Mouse (Mus musculus) stomach, embryonic 16.5 days (tissue): Measurements from ENCODE around the gene Mrpl48. TPM values are rescaled to one million over a fixed set of nuclear protein-coding genes. Genes with fewer than 3 reads are reported as not detected.

Source experiments
- ATAC-seq: fragments of 200-750 bp; cut with Nextera tagmentation; 2 replicates; pipeline ENCODE4 v1.8.0; 2017; ENCODE audit warnings: moderate number of reproducible peaks, moderate TSS enrichment; ENCODE audit not compliant: insufficient read depth, low FRiP score
- H3K27ac ChIP-seq: fragments of 300-500 bp; sonication (generic); 2 replicates; pipeline ENCODE4 v1.5.1; 2014; ENCODE audit warnings: low read length
- H3K27me3 ChIP-seq: fragments of 300-500 bp; sonication (generic); 2 replicates; pipeline ENCODE4 v1.6.1; 2014; ENCODE audit warnings: low read length, control low read depth, mixed read lengths; ENCODE audit not compliant: control insufficient read depth, insufficient read depth
- H3K36me3 ChIP-seq: fragments of 300-500 bp; sonication (generic); 2 replicates; pipeline ENCODE4 v1.6.1; 2014; ENCODE audit warnings: low read length; ENCODE audit not compliant: control insufficient read depth, insufficient read depth
- H3K4me1 ChIP-seq: fragments of 300-500 bp; sonication (generic); 2 replicates; pipeline ENCODE4 v1.6.1; 2014; ENCODE audit warnings: low read length, control low read depth, mixed read lengths; ENCODE audit not compliant: control insufficient read depth, insufficient read depth
- H3K4me2 ChIP-seq: fragments of 300-500 bp; sonication (generic); 2 replicates; pipeline ENCODE4 v1.6.1; 2014; ENCODE audit warnings: low read depth, low read length, mixed read lengths
- H3K4me3 ChIP-seq: fragments of 300-500 bp; sonication (generic); replicated peaks from 2 replicates; pipeline ENCODE4 v1.5.1; 2014; ENCODE audit warnings: mild to moderate bottlenecking, low read length
- H3K9ac ChIP-seq: fragments of 300-500 bp; sonication (generic); 2 replicates; pipeline ENCODE4 v1.6.1; 2014; ENCODE audit warnings: low read length
- H3K9me3 ChIP-seq: fragments of 300-500 bp; sonication (generic); replicated peaks from 2 replicates; pipeline ENCODE4 v1.6.1; 2016; ENCODE audit warnings: low read length, control low read depth; ENCODE audit not compliant: control insufficient read depth
- WGBS: fragments of 180-500 bp; shearing (Covaris S2); extraction: QIAGEN DNeasy Blood & Tissue Kit; methylation state at CpG from one replicate; pipeline ENCODE4 v1.1.7; 2014; 5-methylcytosine and 5-hydroxymethylcytosine counted together
- polyA plus RNA-seq: library from polyadenylated mRNA; unstranded; fragments of >200 nt; fragmentation: Nextera tagmentation; extraction: Ambion mirVana; gene quantifications from 2 replicates; pipeline ENCODE4 v1.2.1, GENCODE M21; 2015

The Mrpl48 gene
- polyA plus RNA-seq, 1 experiment from 2014 or later, result 76.9 TPM

- Histone ChIP-seq H3K4me1 (peaks cover 3% of the 10 kb centered on the region; the same call in 1 of the 2 replicates), H3K36me3 (no peaks in the 10 kb centered on the region)
- WGBS, result 49% methylated on average over 5 of the region's 5 CpGs
Observed at GRCm38 (mm10) chr7:100550338-100551007, 57.6 kb downstream of the Mrpl48 start.

GRCm38 (mm10) chr7:100549796-100550195, 58.3 kb downstream of the Mrpl48 start:
- no peak overlapping the region for H3K9ac ChIP-seq
- 88% methylated on average over 3 of the region's 3 CpGs for whole genome bisulfite sequencing
- no peaks in the 10 kb centered on the region for H3K9me3 ChIP-seq
- H3K27ac ChIP-seq, result no peak overlapping the region
- H3K36me3 ChIP-seq, result no peaks in the 10 kb centered on the region
- H3K4me1 ChIP-seq, result 0 out of 2 replicates have a peak, but pooled peaks cover 3% of the 10 kb centered on the region
- H3K4me2 ChIP-seq, result no peak overlapping the region
- no peak for ATAC-seq
- no peak overlapping the region for H3K4me3 ChIP-seq
- H3K27me3 ChIP-seq, result no peaks in the 10 kb centered on the region

More at GRCm38 (mm10) chr7:100550338-100551007, 57.6 kb downstream of the Mrpl48 start:
- H3K27ac ChIP-seq, result no peak overlapping the region
- H3K9ac ChIP-seq, result no peak overlapping the region
- ATAC-seq, result no peak
- no peaks in the 10 kb centered on the region for H3K9me3 ChIP-seq
- no peaks in the 10 kb centered on the region for H3K27me3 ChIP-seq
- H3K4me2 ChIP-seq, result no peak overlapping the region
- H3K4me3 ChIP-seq, result no peak overlapping the region

GRCm38 (mm10) chr7:100547631-100548030, 60.5 kb downstream of the Mrpl48 start:
- Histone ChIP-seq H3K27me3 (no peaks in the 10 kb centered on the region), H3K27ac (no peak overlapping the region), H3K4me2 (no peak overlapping the region), H3K36me3 (no peaks in the 10 kb centered on the region), H3K4me1 (no peaks in the 10 kb centered on the region), H3K9me3 (no peaks in the 10 kb centered on the region), H3K4me3 (no peak overlapping the region), H3K9ac (no peak overlapping the region)
- no peak for ATAC-seq
- WGBS, result 72% methylated on average over 4 of the region's 4 CpGs

GRCm38 (mm10) chr7:100544437-100544836, 63.7 kb downstream of the Mrpl48 start:
- H3K4me1 ChIP-seq, result no peaks in the 10 kb centered on the region
- H3K27ac ChIP-seq, result no peak overlapping the region
- H3K27me3 ChIP-seq, result no peaks in the 10 kb centered on the region
- H3K9me3 ChIP-seq, result no peaks in the 10 kb centered on the region
- H3K4me2 ChIP-seq, result no peak overlapping the region
- ATAC-seq, result 0 out of 2 replicates have a peak, but pooled peaks have one; percentile 50
- H3K4me3 ChIP-seq, result no peak overlapping the region
- 48% methylated on average over 1 of the region's 1 CpGs for WGBS
- H3K36me3 ChIP-seq, result peaks cover 8% of the 10 kb centered on the region
- no peak overlapping the region for H3K9ac ChIP-seq

GRCm38 (mm10) chr7:100539516-100539915, 68.6 kb downstream of the Mrpl48 start:
- peaks cover 10% of the 10 kb centered on the region for H3K4me1 ChIP-seq
- H3K27ac ChIP-seq, result no peak overlapping the region
- peaks cover 13% of the 10 kb centered on the region for H3K36me3 ChIP-seq
- no peak overlapping the region for H3K9ac ChIP-seq
- no peaks in the 10 kb centered on the region for H3K27me3 ChIP-seq
- WGBS, result 94% methylated on average over 9 of the region's 9 CpGs
- H3K9me3 ChIP-seq, result no peaks in the 10 kb centered on the region
- no peak for ATAC-seq
- H3K4me3 ChIP-seq, result no peak overlapping the region
- H3K4me2 ChIP-seq, result no peak overlapping the region

- WGBS, result 20% methylated on average over 7 of the region's 7 CpGs
- no peaks in the 10 kb centered on the region for H3K27me3 ChIP-seq
- peak overlapping the region; percentile 64 for H3K4me2 ChIP-seq
- H3K9ac ChIP-seq, result peak overlapping the region; percentile 93
- H3K9me3 ChIP-seq, result no peaks in the 10 kb centered on the region
- peak overlapping the region; percentile 85 for H3K4me3 ChIP-seq
- H3K4me1 ChIP-seq, result peaks cover 10% of the 10 kb centered on the region
- ATAC-seq, result no peak
- H3K27ac ChIP-seq, result peak overlapping the region; percentile 95
- peaks cover 13% of the 10 kb centered on the region for H3K36me3 ChIP-seq
Observed at GRCm38 (mm10) chr7:100537519-100537902, 70.6 kb downstream of the Mrpl48 start.

GRCm38 (mm10) chr7:100536804-100537518, 71.1 kb downstream of the Mrpl48 start, which contains the start of gene Coa4:
Gene Coa4 (plus strand): TSS chr7:100537071.
- no peaks in the 10 kb centered on the region for H3K27me3 ChIP-seq
- peak within 1 kb of the TSS; percentile 93 for H3K9ac ChIP-seq
- H3K4me3 ChIP-seq, result peak within 1 kb of the TSS; percentile 85
- H3K4me2 ChIP-seq, result peak within 1 kb of the TSS; percentile 64
- peak; percentile 98 for ATAC-seq
- no peaks in the 10 kb centered on the region for H3K9me3 ChIP-seq
- peaks cover 13% of the 10 kb centered on the region for H3K36me3 ChIP-seq
- peaks cover 10% of the 10 kb centered on the region for H3K4me1 ChIP-seq
- under 1% methylated on average over 33 of the region's 33 CpGs for WGBS
- H3K27ac ChIP-seq, result peak within 1 kb of the TSS; percentile 95

- no peak for ATAC-seq
- peaks cover 10% of the 10 kb centered on the region for H3K4me1 ChIP-seq
- H3K4me3 ChIP-seq, result no peak overlapping the region
- no peak overlapping the region for H3K9ac ChIP-seq
- H3K27ac ChIP-seq, result no peak overlapping the region
- peaks cover 13% of the 10 kb centered on the region for H3K36me3 ChIP-seq
- H3K9me3 ChIP-seq, result no peaks in the 10 kb centered on the region
- WGBS, result 73% methylated on average over 2 of the region's 2 CpGs
- H3K27me3 ChIP-seq, result no peaks in the 10 kb centered on the region
- H3K4me2 ChIP-seq, result no peak overlapping the region
Observed at GRCm38 (mm10) chr7:100535831-100536230, 72.3 kb downstream of the Mrpl48 start.

GRCm38 (mm10) chr7:100534216-100534615, 73.9 kb downstream of the Mrpl48 start:
- Histone ChIP-seq H3K27ac (no peak overlapping the region), H3K9me3 (no peaks in the 10 kb centered on the region), H3K4me2 (no peak overlapping the region), H3K9ac (no peak overlapping the region), H3K4me3 (no peak overlapping the region), H3K36me3 (peaks cover 2% of the 10 kb centered on the region), H3K27me3 (no peaks in the 10 kb centered on the region), H3K4me1 (peaks cover 10% of the 10 kb centered on the region)
- ATAC-seq, result no peak
- WGBS, result 79% methylated on average over 3 of the region's 3 CpGs
